Mouse (Mus musculus): Measurements from ENCODE around the gene Ddc. TPM values are rescaled to one million over a fixed set of nuclear protein-coding genes. Genes with fewer than 3 reads are reported as not detected.
A peak's percentile ranks its signal among the peaks of the same experiment; 100 is the strongest.

The Ddc gene
- polyA plus RNA-seq, 1 experiment = 58.4 TPM

GRCm38 (mm10) chr11:11892993-11893602 lies 4.8 kb downstream of the Ddc start:
- H3K27me3 ChIP-seq (ENCODE audit: control insufficient read depth, insufficient read depth, low read length) = no peaks in the 10 kb centered on the region
- H3K4me1 ChIP-seq (ENCODE audit: control insufficient read depth, insufficient read depth, insufficient read length, low read length) = peaks cover 23% of the 10 kb centered on the region
- TF ChIP-seq CTCF (IDR thresholded peaks at IDR 0.05; ENCODE audit: extremely low read depth, insufficient read length, insufficient replicate concordance, low read depth, low read length) = no peak
- TF ChIP-seq POLR2A (IDR thresholded peaks at IDR 0.05; ENCODE audit: low read depth, low read length) = no peak
- peak overlapping the region; percentile 35; the same call in 1 of the 2 replicates for H3K27ac ChIP-seq (ENCODE audit: insufficient read depth, low read depth, low read length)
- H3K4me3 ChIP-seq (ENCODE audit: low read depth, low read length) = no peak overlapping the region
- 23% methylated on average over 10 of the region's 10 CpGs for WGBS
- no peaks in the 10 kb centered on the region; the same call in 1 of the 2 replicates for H3K36me3 ChIP-seq (ENCODE audit: control insufficient read depth, insufficient read depth, low read length)

- TF ChIP-seq CTCF (IDR thresholded peaks at IDR 0.05; ENCODE audit: extremely low read depth, insufficient read length, insufficient replicate concordance, low read depth, low read length) (no peak), POLR2A (IDR thresholded peaks at IDR 0.05; ENCODE audit: low read depth, low read length) (no peak)
- H3K4me3 ChIP-seq (ENCODE audit: low read depth, low read length) = no peak overlapping the region
- H3K27ac ChIP-seq (ENCODE audit: insufficient read depth, low read depth, low read length) = no peak overlapping the region
- no peaks in the 10 kb centered on the region for H3K27me3 ChIP-seq (ENCODE audit: control insufficient read depth, insufficient read depth, low read length)
- no peaks in the 10 kb centered on the region; the same call in 1 of the 2 replicates for H3K36me3 ChIP-seq (ENCODE audit: control insufficient read depth, insufficient read depth, low read length)
- peaks cover 30% of the 10 kb centered on the region for H3K4me1 ChIP-seq (ENCODE audit: control insufficient read depth, insufficient read depth, insufficient read length, low read length)
These were observed 6.1 kb downstream of the Ddc start for GRCm38 (mm10) chr11:11891832-11892231.

- no peak overlapping the region for H3K4me3 ChIP-seq (ENCODE audit: low read depth, low read length)
- no peaks in the 10 kb centered on the region; the same call in 1 of the 2 replicates for H3K36me3 ChIP-seq (ENCODE audit: control insufficient read depth, insufficient read depth, low read length)
- 90% methylated on average over 10 of the region's 10 CpGs for WGBS
- no peak for TF ChIP-seq CTCF (IDR thresholded peaks at IDR 0.05; ENCODE audit: extremely low read depth, insufficient read length, insufficient replicate concordance, low read depth, low read length)
- TF ChIP-seq POLR2A (IDR thresholded peaks at IDR 0.05; ENCODE audit: low read depth, low read length) = no peak
- H3K4me1 ChIP-seq (ENCODE audit: control insufficient read depth, insufficient read depth, insufficient read length, low read length) = peaks cover 37% of the 10 kb centered on the region
- no peak overlapping the region for H3K27ac ChIP-seq (ENCODE audit: insufficient read depth, low read depth, low read length)
- H3K27me3 ChIP-seq (ENCODE audit: control insufficient read depth, insufficient read depth, low read length) = no peaks in the 10 kb centered on the region
These were observed 7.7 kb downstream of the Ddc start for GRCm38 (mm10) chr11:11890139-11890741.

- TF ChIP-seq POLR2A (IDR thresholded peaks at IDR 0.05; ENCODE audit: low read depth, low read length) = no peak
- TF ChIP-seq CTCF (IDR thresholded peaks at IDR 0.05; ENCODE audit: extremely low read depth, insufficient read length, insufficient replicate concordance, low read depth, low read length) = no peak
- Histone ChIP-seq H3K4me1 (ENCODE audit: control insufficient read depth, insufficient read depth, insufficient read length, low read length) (peaks cover 36% of the 10 kb centered on the region), H3K27me3 (ENCODE audit: control insufficient read depth, insufficient read depth, low read length) (no peaks in the 10 kb centered on the region), H3K36me3 (ENCODE audit: control insufficient read depth, insufficient read depth, low read length) (no peaks in the 10 kb centered on the region; the same call in 1 of the 2 replicates), H3K27ac (ENCODE audit: insufficient read depth, low read depth, low read length) (peak overlapping the region; percentile 8), H3K4me3 (ENCODE audit: low read depth, low read length) (no peak overlapping the region)
- 44% methylated on average over 3 of the region's 3 CpGs for WGBS
These were observed 9.2 kb downstream of the Ddc start for GRCm38 (mm10) chr11:11888727-11889126.

GRCm38 (mm10) chr11:11888051-11888450 lies 9.9 kb downstream of the Ddc start:
- H3K27me3 ChIP-seq (ENCODE audit: control insufficient read depth, insufficient read depth, low read length) = no peaks in the 10 kb centered on the region
- peaks cover 33% of the 10 kb centered on the region for H3K4me1 ChIP-seq (ENCODE audit: control insufficient read depth, insufficient read depth, insufficient read length, low read length)
- H3K27ac ChIP-seq (ENCODE audit: insufficient read depth, low read depth, low read length) = no peak overlapping the region
- WGBS = 40% methylated on average over 3 of the region's 3 CpGs
- no peaks in the 10 kb centered on the region; the same call in 1 of the 2 replicates for H3K36me3 ChIP-seq (ENCODE audit: control insufficient read depth, insufficient read depth, low read length)
- no peak for TF ChIP-seq CTCF (IDR thresholded peaks at IDR 0.05; ENCODE audit: extremely low read depth, insufficient read length, insufficient replicate concordance, low read depth, low read length)
- no peak for TF ChIP-seq POLR2A (IDR thresholded peaks at IDR 0.05; ENCODE audit: low read depth, low read length)
- H3K4me3 ChIP-seq (ENCODE audit: low read depth, low read length) = no peak overlapping the region

GRCm38 (mm10) chr11:11886403-11886998 lies 11.4 kb downstream of the Ddc start:
- TF ChIP-seq POLR2A (IDR thresholded peaks at IDR 0.05; ENCODE audit: low read depth, low read length) = no peak
- TF ChIP-seq CTCF (IDR thresholded peaks at IDR 0.05; ENCODE audit: extremely low read depth, insufficient read length, insufficient replicate concordance, low read depth, low read length) = no peak
- no peak overlapping the region for H3K27ac ChIP-seq (ENCODE audit: insufficient read depth, low read depth, low read length)
- H3K27me3 ChIP-seq (ENCODE audit: control insufficient read depth, insufficient read depth, low read length) = no peaks in the 10 kb centered on the region
- peaks cover 26% of the 10 kb centered on the region for H3K4me1 ChIP-seq (ENCODE audit: control insufficient read depth, insufficient read depth, insufficient read length, low read length)
- H3K36me3 ChIP-seq (ENCODE audit: control insufficient read depth, insufficient read depth, low read length) = no peaks in the 10 kb centered on the region
- 26% methylated on average over 4 of the region's 4 CpGs for WGBS
- H3K4me3 ChIP-seq (ENCODE audit: low read depth, low read length) = no peak overlapping the region

GRCm38 (mm10) chr11:11885921-11886320 lies 12.0 kb downstream of the Ddc start:
- Histone ChIP-seq H3K4me3 (ENCODE audit: low read depth, low read length) (no peak overlapping the region), H3K27me3 (ENCODE audit: control insufficient read depth, insufficient read depth, low read length) (no peaks in the 10 kb centered on the region), H3K36me3 (ENCODE audit: control insufficient read depth, insufficient read depth, low read length) (no peaks in the 10 kb centered on the region), H3K27ac (ENCODE audit: insufficient read depth, low read depth, low read length) (no peak overlapping the region), H3K4me1 (ENCODE audit: control insufficient read depth, insufficient read depth, insufficient read length, low read length) (peaks cover 26% of the 10 kb centered on the region)
- WGBS = 28% methylated on average over 3 of the region's 3 CpGs
- TF ChIP-seq POLR2A (IDR thresholded peaks at IDR 0.05; ENCODE audit: low read depth, low read length) = no peak
- no peak for TF ChIP-seq CTCF (IDR thresholded peaks at IDR 0.05; ENCODE audit: extremely low read depth, insufficient read length, insufficient replicate concordance, low read depth, low read length)

Data from small intestine, adult 2 months (tissue).